Mouse (Mus musculus) limb, embryonic 14.5 days (tissue): Measurements from ENCODE around the gene Klhl42. TPM values are rescaled to one million over a fixed set of nuclear protein-coding genes. Genes with fewer than 3 reads are reported as not detected.

ENCODE experiments used
- ATAC-seq: fragments of 200-750 bp; cut with Nextera tagmentation; 2 replicates; pipeline ENCODE4 v1.8.0; 2017; ENCODE audit warnings: low read depth, moderate number of reproducible peaks, moderate TSS enrichment; ENCODE audit not compliant: low FRiP score
- DNase-seq: peaks from one replicate; pipeline ENCODE4 v3.0.0-alpha.2; 2015; ENCODE audit warnings: low spot score
- H3K27ac ChIP-seq: fragments of 300-500 bp; sonication (generic); replicated peaks from 2 replicates; pipeline ENCODE4 v1.5.1; 2014; ENCODE audit warnings: low read depth, mild to moderate bottlenecking, low read length, moderate library complexity, mixed read lengths
- H3K27me3 ChIP-seq: fragments of 300-500 bp; sonication (generic); 2 replicates; pipeline ENCODE4 v1.6.1; 2014; ENCODE audit warnings: low read length, mixed read lengths; ENCODE audit not compliant: control insufficient read depth, insufficient read depth
- H3K36me3 ChIP-seq: fragments of 300-500 bp; sonication (generic); 2 replicates; pipeline ENCODE4 v1.6.1; 2014; ENCODE audit warnings: mild to moderate bottlenecking, low read length, moderate library complexity, mixed read lengths; ENCODE audit not compliant: control insufficient read depth, insufficient read depth
- H3K4me1 ChIP-seq: fragments of 300-500 bp; sonication (generic); 2 replicates; pipeline ENCODE4 v1.6.1; 2014; ENCODE audit warnings: antibody characterized with exemption, low read length, mixed read lengths; ENCODE audit not compliant: control insufficient read depth, insufficient read depth
- H3K4me2 ChIP-seq: fragments of 300-500 bp; sonication (generic); replicated peaks from 2 replicates; pipeline ENCODE4 v1.6.1; 2014; ENCODE audit warnings: low read depth, mild to moderate bottlenecking, low read length, moderate library complexity; ENCODE audit not compliant: severe bottlenecking
- H3K4me3 ChIP-seq: fragments of 300-500 bp; sonication (generic); replicated peaks from 2 replicates; pipeline ENCODE4 v1.5.1; 2014; ENCODE audit warnings: low read length
- H3K9ac ChIP-seq: fragments of 300-500 bp; sonication (generic); 2 replicates; pipeline ENCODE4 v1.6.1; 2014; ENCODE audit warnings: mild to moderate bottlenecking, low read depth, low read length, moderate library complexity; ENCODE audit not compliant: severe bottlenecking
- H3K9me3 ChIP-seq: fragments of 300-500 bp; sonication (generic); 2 replicates; pipeline ENCODE4 v1.6.1; 2016; ENCODE audit warnings: low read length; ENCODE audit not compliant: control insufficient read depth
- POLR2A ChIP-seq: fragments of 200-500 bp; IDR thresholded peaks from 2 replicates; pipeline ENCODE4 v1.8.0; 2012; ENCODE audit warnings: inconsistent platforms, mild to moderate bottlenecking, moderate library complexity, borderline replicate concordance; ENCODE audit not compliant: insufficient read depth, insufficient read length; ENCODE audit errors: extremely low read depth
- WGBS: fragments of 180-500 bp; shearing (Covaris S2); extraction: QIAGEN DNeasy Blood & Tissue Kit; methylation state at CpG from one replicate; pipeline ENCODE4 v1.1.7; 2014; 5-methylcytosine and 5-hydroxymethylcytosine counted together
- polyA plus RNA-seq, 2 experiments: library from polyadenylated mRNA; depleted of rRNA in 1 of 2; stranded (reverse) in 1 of 2; unstranded in 1 of 2; fragments of >200 nt; fragmentation: Nextera tagmentation in 1 of 2; extraction: Ambion mirVana in 1 of 2; gene quantifications; 2 replicates each; pipeline versions ENCODE4 v1.2.1 to v1.2.3; 2012 to 2014

Klhl42 gene
- polyA plus RNA-seq, 2 experiments, result 10.4 to 16.9 TPM

- Histone ChIP-seq H3K4me2 (no peak overlapping the region), H3K4me3 (no peak overlapping the region), H3K36me3 (no peaks in the 10 kb centered on the region), H3K9ac (no peak overlapping the region), H3K9me3 (no peaks in the 10 kb centered on the region), H3K4me1 (peaks cover 16% of the 10 kb centered on the region), H3K27ac (no peak overlapping the region), H3K27me3 (no peaks in the 10 kb centered on the region)
- 49% methylated on average over 6 of the region's 7 CpGs for WGBS
- no peak for ATAC-seq
- no peak for DNase-seq
- no peak for TF ChIP-seq POLR2A
Observed at GRCm38 (mm10) chr6:147087736-147088135, 3.4 kb upstream of the Klhl42 start.

GRCm38 (mm10) chr6:147088517-147088916, 2.7 kb upstream of the Klhl42 start:
- 83% methylated on average over 3 of the region's 3 CpGs for WGBS
- no peaks in the 10 kb centered on the region for H3K36me3 ChIP-seq
- no peak for ATAC-seq

GRCm38 (mm10) chr6:147090191-147090590, 988 bp upstream of the Klhl42 start:
- Histone ChIP-seq H3K4me2 (no peak overlapping the region), H3K9me3 (no peaks in the 10 kb centered on the region), H3K36me3 (no peaks in the 10 kb centered on the region; the same call in 1 of the 2 replicates), H3K4me1 (peaks cover 24% of the 10 kb centered on the region), H3K4me3 (no peak overlapping the region), H3K27me3 (no peaks in the 10 kb centered on the region), H3K9ac (no peak overlapping the region), H3K27ac (no peak overlapping the region)
- TF ChIP-seq POLR2A, result no peak
- DNase-seq (no peak), ATAC-seq (no peak)
- 79% methylated on average over 5 of the region's 5 CpGs for WGBS

More at GRCm38 (mm10) chr6:147088517-147088916, 2.7 kb upstream of the Klhl42 start:
- TF ChIP-seq POLR2A, result no peak
- no peaks in the 10 kb centered on the region for H3K27me3 ChIP-seq
- H3K9me3 ChIP-seq, result no peaks in the 10 kb centered on the region
- peaks cover 19% of the 10 kb centered on the region for H3K4me1 ChIP-seq
- H3K4me3 ChIP-seq, result no peak overlapping the region
- no peak overlapping the region for H3K4me2 ChIP-seq
- H3K9ac ChIP-seq, result no peak overlapping the region
- DNase-seq, result no peak
- H3K27ac ChIP-seq, result no peak overlapping the region

GRCm38 (mm10) chr6:147092136-147092535, 957 bp downstream of the Klhl42 start:
- Histone ChIP-seq H3K27me3 (no peaks in the 10 kb centered on the region), H3K4me1 (peaks cover 15% of the 10 kb centered on the region), H3K4me2 (peak overlapping the region; percentile 98), H3K36me3 (peaks cover 11% of the 10 kb centered on the region), H3K27ac (no peak overlapping the region; the same call in 1 of the 2 replicates), H3K9me3 (no peaks in the 10 kb centered on the region), H3K9ac (peak overlapping the region; percentile 90), H3K4me3 (peak overlapping the region; percentile 85)
- WGBS, result 2% methylated on average over 15 of the region's 15 CpGs
- no peak for DNase-seq
- no peak for ATAC-seq
- no peak for TF ChIP-seq POLR2A

GRCm38 (mm10) chr6:147094771-147095170, 3.6 kb downstream of the Klhl42 start:
- no peaks in the 10 kb centered on the region for H3K9me3 ChIP-seq
- WGBS, result 75% methylated on average over 7 of the region's 7 CpGs
- H3K27me3 ChIP-seq, result no peaks in the 10 kb centered on the region
- no peak overlapping the region for H3K9ac ChIP-seq
- peaks cover 14% of the 10 kb centered on the region for H3K4me1 ChIP-seq
- no peak for DNase-seq
- no peak overlapping the region for H3K4me2 ChIP-seq
- H3K36me3 ChIP-seq, result peaks cover 14% of the 10 kb centered on the region
- TF ChIP-seq POLR2A, result no peak
- no peak for ATAC-seq
- H3K27ac ChIP-seq, result no peak overlapping the region
- H3K4me3 ChIP-seq, result no peak overlapping the region

- H3K9me3 ChIP-seq, result no peaks in the 10 kb centered on the region
- H3K4me1 ChIP-seq, result peaks cover 12% of the 10 kb centered on the region
- no peak overlapping the region for H3K27ac ChIP-seq
- H3K27me3 ChIP-seq, result no peaks in the 10 kb centered on the region
- peaks cover 18% of the 10 kb centered on the region for H3K36me3 ChIP-seq
- no peak for ATAC-seq
- no peak for TF ChIP-seq POLR2A
- no peak overlapping the region for H3K4me2 ChIP-seq
- 92% methylated on average over 4 of the region's 4 CpGs for WGBS
- no peak overlapping the region for H3K4me3 ChIP-seq
- no peak overlapping the region for H3K9ac ChIP-seq
- DNase-seq, result no peak
Observed at GRCm38 (mm10) chr6:147096109-147096508, 4.9 kb downstream of the Klhl42 start.
